Mouse (Mus musculus) limb, embryonic 13.5 days (tissue): ENCODE measurements around the gene Dmp1. TPM values are rescaled to one million over a fixed set of nuclear protein-coding genes. Genes with fewer than 3 reads are reported as not detected.

Source experiments
- polyA plus RNA-seq: library from polyadenylated mRNA; unstranded; fragments of >200 nt; fragmentation: Nextera tagmentation; extraction: Ambion mirVana; gene quantifications from 2 replicates; pipeline ENCODE4 v1.2.1, GENCODE M21; 2015

Gene Dmp1
- polyA plus RNA-seq, 1 experiment from 2014 or later = 0.41 TPM

Other genes starting within 250 kb of the Dmp1 start
- 0.23 TPM in 1 of 2 replicates, not detected in the other for gene Hsd17b13, start 225.2 kb upstream of the Dmp1 start, polyA plus RNA-seq
- 3.5 TPM in 2 replicates for gene Hsd17b11, start 180.7 kb upstream of the Dmp1 start, polyA plus RNA-seq
- gene Nudt9, start 156.3 kb upstream of the Dmp1 start, polyA plus RNA-seq = 62.8 and 63.0 TPM in 2 replicates
- not detected in 2 replicates for gene Gm17660, start 125.0 kb upstream of the Dmp1 start, polyA plus RNA-seq
- gene Sparcl1, start 88.9 kb upstream of the Dmp1 start, polyA plus RNA-seq = 49.6 and 50.6 TPM in 2 replicates
- 0.03 TPM in 1 of 2 replicates, not detected in the other for gene Dspp, start 31.9 kb upstream of the Dmp1 start, polyA plus RNA-seq
- gene Ibsp, start 96.6 kb downstream of the Dmp1 start, polyA plus RNA-seq = 18.5 and 21.7 TPM in 2 replicates
- gene Mepe, start 122.7 kb downstream of the Dmp1 start, polyA plus RNA-seq = not detected in 2 replicates
- gene Spp1, start 232.5 kb downstream of the Dmp1 start, polyA plus RNA-seq = 11.1 and 11.3 TPM in 2 replicates